Mouse (Mus musculus): ENCODE measurements around the gene Usp39. TPM values are rescaled to one million over a fixed set of nuclear protein-coding genes. Genes with fewer than 3 reads are reported as not detected.

Usp39 gene
- polyA plus RNA-seq, 1 experiment from 2014 or later = 38.2 TPM

DNA sequence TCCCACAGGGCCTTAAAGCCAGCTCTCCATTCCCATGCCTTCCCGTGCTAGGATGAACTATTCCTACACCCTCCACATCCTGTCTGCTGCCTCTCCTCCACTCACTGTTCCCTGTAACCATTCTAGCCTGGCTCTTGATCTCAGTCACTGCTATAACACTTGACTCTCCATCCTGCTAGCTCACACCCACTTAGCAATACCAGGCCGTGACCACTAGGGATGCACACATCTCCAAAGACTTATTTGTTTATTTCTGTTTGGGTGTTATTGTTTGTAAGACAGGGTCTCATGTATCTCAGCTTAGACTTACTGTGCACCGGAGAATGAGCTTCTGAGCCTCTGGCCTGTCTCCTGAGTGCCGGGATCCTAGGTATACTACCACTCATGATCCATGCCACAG is 24.6 kb upstream of the Usp39 start:
- ATAC-seq (ENCODE audit: insufficient number of reproducible peaks, low FRiP score, low TSS enrichment, low read depth) = no peak
- H3K27ac ChIP-seq = no peak overlapping the region

DNA sequence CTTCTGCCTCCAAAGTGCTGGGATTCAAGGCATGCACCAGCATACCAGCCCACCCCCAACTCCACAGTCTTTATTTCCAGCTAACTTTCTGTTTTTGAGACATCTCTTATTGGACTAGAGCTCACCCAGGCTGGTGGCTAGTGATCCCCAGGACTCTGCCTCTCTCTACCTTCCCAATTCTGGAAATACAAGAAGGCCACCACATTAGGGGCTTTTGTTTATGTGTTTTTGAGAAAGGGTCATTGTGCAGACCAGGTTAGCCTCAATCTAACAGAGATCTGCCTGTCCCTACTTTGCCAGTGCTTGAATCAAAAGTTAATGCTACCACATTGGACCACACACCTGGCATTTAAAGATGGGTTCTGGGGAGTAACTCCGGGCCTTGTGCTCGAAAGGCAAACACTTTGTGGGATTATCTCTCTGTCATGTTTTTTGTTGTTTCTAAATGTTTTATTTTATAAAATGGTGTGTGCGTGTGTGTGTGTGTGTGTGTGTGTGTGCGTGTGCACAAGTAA is 22.5 kb upstream of the Usp39 start:
- H3K4me3 ChIP-seq = no peak overlapping the region
- ATAC-seq (ENCODE audit: insufficient number of reproducible peaks, low FRiP score, low TSS enrichment, low read depth) = no peak
- no peak overlapping the region for H3K27ac ChIP-seq
- peaks cover 13% of the 10 kb centered on the region; the same call in 1 of the 2 replicates for H3K4me1 ChIP-seq
- no peak overlapping the region for H3K9ac ChIP-seq
- no peak overlapping the region for H3K4me2 ChIP-seq
- no peaks in the 10 kb centered on the region for H3K36me3 ChIP-seq
- H3K9me3 ChIP-seq = no peaks in the 10 kb centered on the region
- no peaks in the 10 kb centered on the region for H3K27me3 ChIP-seq
- 73% methylated on average over 4 of the region's 4 CpGs for WGBS

More for the DNA sequence above, 24.6 kb upstream of the Usp39 start:
- 74% methylated on average over 4 of the region's 4 CpGs for WGBS
- Histone ChIP-seq H3K4me2 (no peak overlapping the region), H3K36me3 (no peaks in the 10 kb centered on the region), H3K4me1 (peaks cover 11% of the 10 kb centered on the region; the same call in 1 of the 2 replicates), H3K27me3 (no peaks in the 10 kb centered on the region), H3K9ac (no peak overlapping the region), H3K9me3 (no peaks in the 10 kb centered on the region), H3K4me3 (no peak overlapping the region)

DNA sequence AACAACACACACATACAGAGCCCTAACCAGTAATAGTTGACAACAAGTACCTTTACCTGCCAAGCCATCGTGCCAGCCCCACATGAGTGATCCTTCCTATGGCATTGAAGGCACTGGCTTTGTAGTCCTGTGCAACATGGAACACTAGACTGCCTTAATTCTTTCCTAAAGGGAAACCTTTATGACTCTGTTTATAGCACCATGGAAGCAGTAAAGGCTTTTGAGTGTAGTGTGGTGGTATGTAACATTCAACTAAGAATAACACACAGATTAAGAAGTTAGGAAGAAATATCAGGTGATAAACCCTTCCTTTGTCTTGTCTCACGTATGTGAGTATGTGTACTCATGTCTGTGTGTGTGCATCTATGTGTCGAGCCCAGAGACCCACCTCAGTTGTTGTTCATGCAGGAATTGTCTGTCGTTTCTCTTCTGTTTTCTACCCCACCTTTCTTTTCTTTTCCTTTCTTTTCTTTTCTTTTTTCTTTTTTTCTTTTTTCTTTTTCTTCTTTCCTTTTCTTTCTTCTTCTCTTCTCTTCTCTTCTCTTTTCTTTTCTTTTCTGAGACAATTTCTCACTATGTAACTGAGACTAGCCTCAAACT is 22.0 kb upstream of the Usp39 start, which contains the start of gene Rnf181:
Gene Rnf181 (minus strand): TSS at position 113 of the 600 bp plus-strand sequence.
- Histone ChIP-seq H3K27me3 (no peaks in the 10 kb centered on the region), H3K4me3 (no peak within 1 kb of the TSS), H3K4me1 (peaks cover 13% of the 10 kb centered on the region; the same call in 1 of the 2 replicates), H3K4me2 (no peak within 1 kb of the TSS), H3K9ac (no peak within 1 kb of the TSS), H3K27ac (no peak within 1 kb of the TSS), H3K36me3 (no peaks in the 10 kb centered on the region), H3K9me3 (no peaks in the 10 kb centered on the region)
- no peak for ATAC-seq (ENCODE audit: insufficient number of reproducible peaks, low FRiP score, low TSS enrichment, low read depth)
- WGBS = 70% methylated on average over 4 of the region's 4 CpGs

DNA sequence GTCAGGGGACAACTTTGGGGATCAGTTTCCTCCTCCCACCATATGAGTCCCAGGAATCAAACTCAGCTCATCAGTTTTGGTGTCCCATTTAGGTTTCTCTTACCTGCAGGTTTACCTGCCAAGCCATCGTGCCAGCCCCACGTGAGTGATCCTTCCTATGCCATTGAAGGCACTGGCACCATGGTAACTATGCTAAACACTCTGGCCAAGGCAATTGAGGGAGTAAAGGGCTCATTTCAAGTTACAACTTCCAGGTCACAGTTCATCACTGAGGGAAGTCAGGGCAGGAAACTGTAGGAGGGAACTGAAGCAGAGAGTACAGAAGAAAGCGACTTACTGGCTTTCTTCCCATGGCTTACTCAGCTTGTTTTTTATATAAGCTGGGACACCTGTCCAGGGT is 21.3 kb upstream of the Usp39 start:
- H3K9me3 ChIP-seq = no peaks in the 10 kb centered on the region
- no peak overlapping the region for H3K4me2 ChIP-seq
- H3K9ac ChIP-seq = no peak overlapping the region
- H3K27me3 ChIP-seq = no peaks in the 10 kb centered on the region
- no peak overlapping the region for H3K27ac ChIP-seq
- 73% methylated on average over 3 of the region's 3 CpGs for WGBS
- no peaks in the 10 kb centered on the region for H3K36me3 ChIP-seq
- ATAC-seq (ENCODE audit: insufficient number of reproducible peaks, low FRiP score, low TSS enrichment, low read depth) = no peak
- H3K4me3 ChIP-seq = no peak overlapping the region
- peaks cover 15% of the 10 kb centered on the region; the same call in 1 of the 2 replicates for H3K4me1 ChIP-seq

DNA sequence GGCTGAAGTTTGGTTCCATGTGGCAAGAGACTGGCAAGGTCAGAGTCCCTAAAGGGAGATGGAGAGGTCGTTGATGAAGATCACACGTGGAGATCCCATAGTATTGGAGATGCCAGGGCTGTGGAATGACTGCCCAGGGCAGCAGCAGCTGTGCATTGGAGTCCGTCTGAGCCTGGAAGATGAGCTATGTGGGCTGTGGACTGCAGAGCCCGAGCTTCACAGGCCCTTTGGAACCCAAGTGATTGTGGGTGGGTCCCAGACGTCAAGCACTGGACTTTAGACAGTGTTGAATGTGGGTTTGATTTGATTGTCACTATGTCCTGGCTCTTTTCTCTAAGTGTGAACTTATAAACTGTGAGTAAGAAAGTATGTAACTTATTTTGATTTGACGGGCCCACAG is 20.0 kb upstream of the Usp39 start:
- Histone ChIP-seq H3K27ac (no peak overlapping the region), H3K4me1 (peaks cover 18% of the 10 kb centered on the region; the same call in 1 of the 2 replicates), H3K4me2 (no peak overlapping the region), H3K4me3 (no peak overlapping the region), H3K27me3 (no peaks in the 10 kb centered on the region), H3K9me3 (no peaks in the 10 kb centered on the region), H3K9ac (no peak overlapping the region), H3K36me3 (peaks cover 7% of the 10 kb centered on the region; the same call in 1 of the 2 replicates)
- 66% methylated on average over 6 of the region's 6 CpGs for WGBS
- ATAC-seq (ENCODE audit: insufficient number of reproducible peaks, low FRiP score, low TSS enrichment, low read depth) = no peak

DNA sequence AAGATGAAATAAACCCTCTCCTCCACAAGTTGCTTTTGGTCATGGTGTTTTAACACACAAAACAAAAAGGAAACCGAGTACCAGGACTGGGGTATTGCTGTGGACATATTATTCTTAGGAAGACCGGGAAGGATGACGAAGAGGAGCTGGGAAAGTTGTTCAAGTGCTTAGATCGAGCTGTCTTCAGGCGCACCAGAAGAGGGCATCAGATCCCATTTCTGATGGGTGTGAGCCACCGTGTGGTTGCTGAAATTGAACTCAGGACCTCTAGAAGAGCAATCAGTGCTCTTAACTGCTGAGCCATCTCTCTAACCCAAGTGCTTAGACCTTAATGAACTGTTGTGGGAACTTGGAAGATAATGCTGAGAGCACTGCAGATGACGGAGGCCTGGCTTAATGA is 19.0 kb upstream of the Usp39 start:
- WGBS = 48% methylated on average over 7 of the region's 7 CpGs
- Histone ChIP-seq H3K36me3 (peaks cover 13% of the 10 kb centered on the region), H3K4me2 (no peak overlapping the region)

DNA sequence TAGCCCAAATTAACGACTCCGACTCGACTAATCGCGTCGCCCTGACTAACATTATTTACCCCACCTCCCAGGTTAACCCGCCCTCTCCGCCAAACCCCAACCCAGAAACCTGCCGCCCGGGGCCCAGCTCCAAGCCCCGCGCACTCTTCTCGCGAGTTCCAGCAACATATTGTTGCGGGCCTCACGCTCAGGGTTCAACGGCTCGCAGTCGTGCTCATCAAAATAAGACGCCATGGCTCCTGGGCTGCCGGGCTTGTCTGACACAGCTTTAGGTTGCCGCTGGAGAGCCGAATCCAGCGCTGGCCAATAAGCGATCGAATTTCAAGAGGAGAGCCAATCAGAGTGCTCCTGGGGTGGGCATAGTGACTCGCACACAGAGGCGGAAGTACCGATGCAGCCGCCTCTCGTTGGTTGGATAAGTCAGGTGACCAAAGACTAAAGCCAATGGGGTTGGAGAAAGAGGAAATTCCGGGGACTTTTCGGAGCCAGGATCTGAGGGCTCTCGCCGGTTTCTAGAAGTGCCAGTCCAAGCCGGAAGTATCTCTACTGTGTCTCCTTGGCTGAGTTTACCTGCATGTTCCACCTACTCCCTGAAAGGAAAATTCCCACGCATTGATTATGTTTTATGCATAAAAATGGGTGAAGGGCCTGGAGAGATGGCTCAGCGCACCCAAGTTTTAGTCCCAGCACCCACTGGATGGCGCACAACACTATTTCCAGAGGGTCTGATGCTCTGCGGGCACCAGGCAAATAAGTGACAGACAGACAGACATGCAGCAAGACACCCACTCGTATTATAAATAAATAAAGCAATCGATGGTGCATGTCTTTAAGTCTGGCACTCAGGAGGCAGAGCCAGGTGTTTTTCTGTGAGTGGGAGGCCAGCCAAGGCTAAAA is 17.4 kb upstream of the Usp39 start:
- Histone ChIP-seq H3K4me2 (peak overlapping the region; percentile 72), H3K27ac (peak overlapping the region; percentile 84), H3K4me3 (peak overlapping the region; percentile 59), H3K9ac (peak overlapping the region; percentile 55), H3K36me3 (peaks cover 28% of the 10 kb centered on the region), H3K9me3 (no peaks in the 10 kb centered on the region), H3K4me1 (peaks cover 27% of the 10 kb centered on the region), H3K27me3 (no peaks in the 10 kb centered on the region)
- under 1% methylated on average over 42 of the region's 42 CpGs for WGBS
- peak; percentile 97 for ATAC-seq (ENCODE audit: insufficient number of reproducible peaks, low FRiP score, low TSS enrichment, low read depth)

More for the DNA sequence above, 19.0 kb upstream of the Usp39 start:
- no peak for ATAC-seq (ENCODE audit: insufficient number of reproducible peaks, low FRiP score, low TSS enrichment, low read depth)
- Histone ChIP-seq H3K27ac (no peak overlapping the region), H3K27me3 (no peaks in the 10 kb centered on the region), H3K4me3 (no peak overlapping the region), H3K9ac (no peak overlapping the region), H3K4me1 (peaks cover 18% of the 10 kb centered on the region; the same call in 1 of the 2 replicates), H3K9me3 (no peaks in the 10 kb centered on the region)

DNA sequence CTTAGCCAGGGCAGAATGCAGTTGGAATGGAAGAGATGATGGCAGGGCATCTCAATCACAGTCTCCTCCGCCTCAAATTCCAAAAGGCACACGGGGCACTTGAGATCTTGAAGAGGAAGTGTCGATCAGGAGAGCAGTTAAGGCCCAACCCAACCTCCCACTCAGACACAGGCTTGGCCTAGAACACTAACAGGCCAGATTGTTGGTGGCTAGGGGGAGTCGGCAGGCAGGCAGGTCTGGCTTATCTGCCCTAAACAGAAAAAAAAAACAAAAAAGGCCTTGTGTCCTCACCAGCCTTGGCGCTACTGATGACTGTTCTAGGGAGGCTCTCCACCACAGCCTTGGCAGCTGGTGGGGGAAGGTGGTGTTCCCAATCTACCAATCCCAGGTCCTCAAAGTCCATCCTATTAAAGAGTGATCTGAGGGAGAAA is 16.2 kb upstream of the Usp39 start:
- H3K4me3 ChIP-seq = peak overlapping the region; percentile 59
- no peaks in the 10 kb centered on the region for H3K27me3 ChIP-seq
- H3K9me3 ChIP-seq = no peaks in the 10 kb centered on the region
- no peak overlapping the region for H3K9ac ChIP-seq
- peak overlapping the region; percentile 72 for H3K4me2 ChIP-seq
- WGBS = 65% methylated on average over 5 of the region's 5 CpGs
- H3K4me1 ChIP-seq = peaks cover 39% of the 10 kb centered on the region
- H3K27ac ChIP-seq = no peak overlapping the region
- peaks cover 28% of the 10 kb centered on the region for H3K36me3 ChIP-seq
- ATAC-seq (ENCODE audit: insufficient number of reproducible peaks, low FRiP score, low TSS enrichment, low read depth) = no peak

DNA sequence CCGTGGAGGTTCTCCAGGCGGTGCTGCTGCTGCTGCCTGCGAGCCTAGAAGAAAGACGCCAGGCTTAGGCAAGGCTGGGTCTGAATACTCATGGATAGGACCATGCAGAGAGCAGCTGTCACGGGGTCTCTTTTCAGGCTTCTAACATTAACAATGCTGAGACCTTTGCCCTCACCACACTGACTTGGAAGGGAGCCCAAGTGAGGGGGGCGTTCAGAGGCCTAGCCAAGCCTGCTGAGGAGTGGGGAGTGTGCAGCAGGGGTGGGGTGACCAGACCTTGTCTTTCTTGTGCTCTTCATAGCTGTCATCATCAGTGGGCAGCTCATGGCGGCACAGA is 15.6 kb upstream of the Usp39 start:
- H3K4me2 ChIP-seq = no peak overlapping the region
- H3K9ac ChIP-seq = no peak overlapping the region
- no peak overlapping the region for H3K4me3 ChIP-seq
- ATAC-seq (ENCODE audit: insufficient number of reproducible peaks, low FRiP score, low TSS enrichment, low read depth) = no peak
- WGBS = 81% methylated on average over 7 of the region's 7 CpGs
- no peaks in the 10 kb centered on the region for H3K27me3 ChIP-seq
- no peaks in the 10 kb centered on the region for H3K9me3 ChIP-seq
- H3K36me3 ChIP-seq = peaks cover 28% of the 10 kb centered on the region
- peaks cover 45% of the 10 kb centered on the region for H3K4me1 ChIP-seq
- H3K27ac ChIP-seq = no peak overlapping the region

DNA sequence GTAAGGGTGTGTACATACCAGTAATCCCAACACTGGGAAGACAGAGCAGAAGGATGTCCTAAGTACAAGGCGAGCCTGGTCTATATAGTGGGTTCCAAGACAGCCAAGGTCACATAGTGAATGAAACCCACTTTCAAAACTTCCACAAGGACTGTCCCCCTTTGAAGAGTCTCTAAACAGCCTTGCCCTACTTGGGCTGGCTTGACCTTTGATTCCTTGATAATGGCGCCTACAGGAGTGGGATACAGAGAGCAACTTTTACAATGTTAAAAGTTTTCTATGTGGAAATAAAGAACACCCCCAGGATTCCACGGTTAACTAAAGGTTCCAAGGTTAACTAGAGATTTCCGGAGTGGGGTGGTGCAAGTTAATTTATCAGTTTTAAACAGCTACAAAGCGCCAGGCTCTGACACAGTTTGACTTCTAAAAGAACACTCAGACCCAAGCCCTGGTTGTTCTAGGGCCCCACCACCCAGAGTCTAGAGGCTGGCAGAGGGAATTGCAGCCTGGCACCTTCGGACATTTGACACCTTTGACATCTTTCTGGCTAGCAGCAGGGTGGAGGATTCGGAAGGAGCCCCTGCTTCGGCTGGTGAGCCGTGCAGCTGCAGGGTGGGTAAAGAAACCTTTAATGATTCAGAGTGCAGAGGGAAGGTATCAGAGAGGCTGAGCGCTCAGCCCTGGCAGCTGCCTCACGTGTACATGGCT is 15.1 kb upstream of the Usp39 start:
- 78% methylated on average over 11 of the region's 11 CpGs for WGBS
- H3K9ac ChIP-seq = no peak overlapping the region
- ATAC-seq (ENCODE audit: insufficient number of reproducible peaks, low FRiP score, low TSS enrichment, low read depth) = no peak

DNA sequence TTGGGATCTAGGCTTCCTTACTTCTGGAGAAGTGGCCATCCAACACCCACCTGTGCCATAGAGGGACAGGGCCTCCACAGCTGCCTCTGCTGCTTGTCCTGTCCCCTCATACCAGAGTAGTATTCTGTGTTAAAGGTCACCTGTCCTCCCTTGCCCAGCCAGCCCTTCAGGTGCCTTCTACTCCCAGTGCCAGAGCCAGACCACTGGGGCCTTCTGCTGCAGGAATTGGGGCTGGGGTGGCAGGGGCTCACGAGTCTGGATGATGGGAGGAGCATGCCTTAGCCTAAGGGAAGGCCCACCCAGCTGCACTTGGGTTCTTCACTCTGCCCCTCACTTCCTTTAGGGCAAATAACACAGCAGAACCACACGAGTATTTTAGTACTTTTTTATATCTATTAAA is 14.4 kb upstream of the Usp39 start:
- Histone ChIP-seq H3K9me3 (no peaks in the 10 kb centered on the region), H3K4me3 (no peak overlapping the region), H3K4me1 (peaks cover 57% of the 10 kb centered on the region), H3K9ac (no peak overlapping the region), H3K27me3 (no peaks in the 10 kb centered on the region), H3K27ac (no peak overlapping the region), H3K36me3 (peaks cover 28% of the 10 kb centered on the region), H3K4me2 (no peak overlapping the region)
- 57% methylated on average over 2 of the region's 2 CpGs for WGBS
- no peak for ATAC-seq (ENCODE audit: insufficient number of reproducible peaks, low FRiP score, low TSS enrichment, low read depth)

More for the DNA sequence above, 15.1 kb upstream of the Usp39 start:
- H3K4me3 ChIP-seq = no peak overlapping the region
- H3K27me3 ChIP-seq = no peaks in the 10 kb centered on the region
- peaks cover 50% of the 10 kb centered on the region for H3K4me1 ChIP-seq
- H3K9me3 ChIP-seq = no peaks in the 10 kb centered on the region
- peaks cover 28% of the 10 kb centered on the region for H3K36me3 ChIP-seq
- no peak overlapping the region for H3K27ac ChIP-seq
- no peak overlapping the region for H3K4me2 ChIP-seq
